Mouse (Mus musculus): ENCODE data around the gene Spem2. TPM values are rescaled to one million over a fixed set of nuclear protein-coding genes. Genes with fewer than 3 reads are reported as not detected.
A peak's percentile ranks its signal among the peaks of the same experiment; 100 is the strongest.

Gene Spem2
- polyA plus RNA-seq, 1 experiment, result not detected

DNA sequence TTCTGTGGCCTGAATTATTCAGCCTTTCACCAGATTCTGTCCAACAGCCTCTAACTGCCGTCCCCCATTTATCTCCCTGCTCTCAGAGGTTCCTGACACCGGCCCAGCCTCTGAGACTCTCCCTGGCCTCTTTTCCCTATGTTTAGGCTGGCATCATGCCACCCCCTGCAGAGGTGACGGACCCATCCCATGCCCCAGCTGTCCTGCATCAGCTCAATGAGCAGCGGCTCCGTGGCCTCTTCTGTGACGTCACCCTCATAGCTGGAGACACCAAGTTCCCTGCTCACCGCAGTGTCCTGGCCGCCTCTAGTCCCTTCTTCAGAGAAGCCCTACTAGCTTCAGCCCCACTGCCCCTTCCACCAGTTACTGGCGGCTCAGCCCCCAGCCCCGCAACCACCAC, 42.5 kb downstream of the Spem2 start:
- no peak for DNase-seq
- Histone ChIP-seq H3K4me1 (ENCODE audit: control insufficient read depth, insufficient read depth, low read length) (no peaks in the 10 kb centered on the region), H3K4me3 (replicated peaks; ENCODE audit: extremely low read depth, low read depth, low read length) (no peak overlapping the region)
- WGBS, result 66% methylated on average over 10 of the region's 10 CpGs
- TF ChIP-seq CTCF (IDR thresholded peaks at IDR 0.05; ENCODE audit: insufficient read depth, low read length) (no peak), POLR2A (IDR thresholded peaks at IDR 0.05; ENCODE audit: borderline replicate concordance, extremely low read depth, low read depth, low read length) (no peak)

DNA sequence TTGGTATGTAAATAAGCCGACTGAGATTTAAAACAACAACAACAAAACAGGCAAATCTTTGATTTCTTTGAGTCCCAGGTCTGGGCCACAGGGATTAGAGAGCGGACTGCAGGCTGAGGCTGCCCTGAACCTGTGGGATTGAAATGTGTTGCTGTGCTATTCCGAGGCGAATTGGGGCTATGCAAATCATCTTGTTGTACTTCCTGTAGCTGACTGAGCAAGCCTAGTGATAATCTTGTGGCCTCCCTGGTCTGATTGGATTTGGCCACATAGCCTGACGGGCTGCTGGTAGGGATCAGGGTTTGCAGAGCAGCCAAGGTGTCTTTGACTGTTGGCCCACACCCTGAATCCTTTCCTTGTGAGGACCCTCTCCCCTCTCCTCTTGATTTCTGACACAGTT, 43.3 kb downstream of the Spem2 start:
- H3K4me3 ChIP-seq (replicated peaks; ENCODE audit: extremely low read depth, low read depth, low read length), result no peak overlapping the region
- no peak for DNase-seq
- WGBS, result 69% methylated on average over 5 of the region's 5 CpGs
- no peaks in the 10 kb centered on the region for H3K4me1 ChIP-seq (ENCODE audit: control insufficient read depth, insufficient read depth, low read length)
- TF ChIP-seq POLR2A (IDR thresholded peaks at IDR 0.05; ENCODE audit: borderline replicate concordance, extremely low read depth, low read depth, low read length) (no peak), CTCF (IDR thresholded peaks at IDR 0.05; ENCODE audit: insufficient read depth, low read length) (no peak)

DNA sequence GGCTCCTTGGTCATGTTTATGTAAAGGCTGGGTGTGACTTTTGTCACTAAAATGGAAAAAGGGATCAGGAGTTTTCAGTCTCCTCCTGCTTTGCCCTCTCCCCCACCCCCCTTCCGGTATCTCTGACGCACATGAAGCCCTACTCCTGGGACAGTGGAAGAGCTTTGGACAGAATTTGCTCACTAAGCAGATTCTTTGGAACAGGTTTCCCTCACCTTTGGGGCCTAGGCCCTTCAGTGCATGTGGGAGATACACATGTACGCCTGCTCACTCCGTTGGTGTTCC, 50.7 kb downstream of the Spem2 start:
- no peak for DNase-seq
- TF ChIP-seq POLR2A (IDR thresholded peaks at IDR 0.05; ENCODE audit: borderline replicate concordance, extremely low read depth, low read depth, low read length), result no peak
- TF ChIP-seq CTCF (IDR thresholded peaks at IDR 0.05; ENCODE audit: insufficient read depth, low read length), result no peak
- 24% methylated on average over 4 of the region's 4 CpGs for WGBS
- H3K4me1 ChIP-seq (ENCODE audit: control insufficient read depth, insufficient read depth, low read length), result peaks cover 17% of the 10 kb centered on the region
- H3K4me3 ChIP-seq (replicated peaks; ENCODE audit: extremely low read depth, low read depth, low read length), result peak overlapping the region; percentile 99

DNA sequence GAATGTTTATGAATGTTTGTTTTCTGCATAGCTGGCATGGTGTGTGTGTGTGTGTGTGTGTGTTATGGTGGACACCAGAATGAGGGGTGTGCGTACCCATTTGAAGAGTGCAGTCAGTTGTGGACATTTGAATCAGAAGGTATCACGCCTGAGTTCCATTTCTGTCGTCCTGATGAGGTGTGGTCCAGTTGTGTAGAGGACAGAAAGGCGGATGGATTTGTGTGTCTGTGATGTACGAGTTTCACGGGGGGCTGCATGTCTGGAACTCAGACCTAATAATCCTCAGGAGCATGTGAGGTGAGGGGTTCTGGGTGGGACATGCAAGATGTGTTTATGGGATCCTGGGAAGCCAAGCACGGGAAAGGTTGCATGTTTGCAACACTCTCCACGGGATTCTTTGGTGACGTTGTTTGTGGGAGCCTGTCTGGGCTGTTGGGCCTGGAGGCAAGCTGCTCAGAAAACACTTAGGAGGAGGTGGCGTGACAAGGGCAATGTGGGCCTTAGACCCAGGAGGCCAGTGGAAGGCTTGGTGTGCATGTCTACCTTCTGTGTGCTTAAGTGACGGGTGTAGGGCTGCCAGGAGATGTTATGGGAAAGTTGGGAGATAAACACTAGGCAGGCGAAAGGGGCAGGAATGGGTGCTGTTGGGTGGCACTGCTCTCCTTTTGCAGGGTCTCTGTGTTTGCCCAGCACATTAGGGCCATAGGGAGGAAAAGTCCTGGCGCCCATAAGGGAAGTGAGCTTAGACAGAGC, 51.2 kb downstream of the Spem2 start:
- WGBS, result 22% methylated on average over 13 of the region's 13 CpGs
- TF ChIP-seq CTCF (IDR thresholded peaks at IDR 0.05; ENCODE audit: insufficient read depth, low read length), result no peak
- TF ChIP-seq POLR2A (IDR thresholded peaks at IDR 0.05; ENCODE audit: borderline replicate concordance, extremely low read depth, low read depth, low read length), result peak; percentile 33; the same call in 1 of the 2 replicates
- Histone ChIP-seq H3K4me3 (replicated peaks; ENCODE audit: extremely low read depth, low read depth, low read length) (peak overlapping the region; percentile 99), H3K4me1 (ENCODE audit: control insufficient read depth, insufficient read depth, low read length) (peaks cover 17% of the 10 kb centered on the region)
- peak; percentile 42 for DNase-seq

Other genes starting within 250 kb of the Spem2 start
- gene Wrap53, start 238.2 kb downstream of the Spem2 start, polyA plus RNA-seq (2012; rRNA removed), result 11.9 and 15.0 TPM in 2 replicates
- 66.8 and 75.0 TPM in 2 replicates for gene Trp53, start 238.1 kb downstream of the Spem2 start, polyA plus RNA-seq (2012; rRNA removed)
- gene Atp1b2, start 212.5 kb downstream of the Spem2 start, polyA plus RNA-seq (2012; rRNA removed), result 8.4 and 15.9 TPM in 2 replicates
- not detected in 2 replicates for gene Shbg, start 200.6 kb downstream of the Spem2 start, polyA plus RNA-seq (2012; rRNA removed)
- 3.4 and 6.1 TPM in 2 replicates for gene Sat2, start 196.4 kb downstream of the Spem2 start, polyA plus RNA-seq (2012; rRNA removed)
- 54.4 and 66.9 TPM in 2 replicates for gene Fxr2, start 185.5 kb downstream of the Spem2 start, polyA plus RNA-seq (2012; rRNA removed)
- 0.14 and 5.5 TPM in 2 replicates for gene Sox15, start 163.2 kb downstream of the Spem2 start, polyA plus RNA-seq (2012; rRNA removed)
- 67.3 and 88.1 TPM in 2 replicates for gene Mpdu1, start 155.8 kb downstream of the Spem2 start, polyA plus RNA-seq (2012; rRNA removed)
- gene Cd68, start 152.3 kb downstream of the Spem2 start, polyA plus RNA-seq (2012; rRNA removed), result 65.6 and 82.8 TPM in 2 replicates
- 152 and 265 TPM in 2 replicates for gene Eif4a1, start 146.0 kb downstream of the Spem2 start, polyA plus RNA-seq (2012; rRNA removed)
- 43.6 and 55.0 TPM in 2 replicates for gene Senp3, start 136.4 kb downstream of the Spem2 start, polyA plus RNA-seq (2012; rRNA removed)
- gene Tnfsf13, start 132.7 kb downstream of the Spem2 start, polyA plus RNA-seq (2012; rRNA removed), result 16.2 and 21.3 TPM in 2 replicates
- 84.2 and 98.8 TPM in 2 replicates for gene Tnfsf12, start 122.6 kb downstream of the Spem2 start, polyA plus RNA-seq (2012; rRNA removed)
- gene Tnfsfm13, start 122.4 kb downstream of the Spem2 start, polyA plus RNA-seq (2012; rRNA removed), result 12.7 and 20.0 TPM in 2 replicates
- 32.0 and 51.1 TPM in 2 replicates for gene Polr2a, start 59.8 kb downstream of the Spem2 start, polyA plus RNA-seq (2012; rRNA removed)
- 1.4 and 2.3 TPM in 2 replicates for gene Slc35g3, start 56.5 kb downstream of the Spem2 start, polyA plus RNA-seq (2012; rRNA removed)
- gene Zbtb4, start 52.6 kb downstream of the Spem2 start, polyA plus RNA-seq (2012; rRNA removed), result 104 and 106 TPM in 2 replicates
- 31.5 and 38.0 TPM in 2 replicates for gene Chrnb1, start 22.5 kb downstream of the Spem2 start, polyA plus RNA-seq (2012; rRNA removed)
- gene Fgf11, start 16.6 kb downstream of the Spem2 start, polyA plus RNA-seq (2012; rRNA removed), result 6.9 and 8.0 TPM in 2 replicates
- 9.4 and 9.5 TPM in 2 replicates for gene Tmem102, start 12.8 kb downstream of the Spem2 start, polyA plus RNA-seq (2012; rRNA removed)
- gene Gm39566, start 3.2 kb downstream of the Spem2 start, polyA plus RNA-seq (2012; rRNA removed), result not detected in 2 replicates
- 0.15 and 0.41 TPM in 2 replicates for gene Spem1, start 3.7 kb upstream of the Spem2 start, polyA plus RNA-seq (2012; rRNA removed)
- 32.3 and 42.0 TPM in 2 replicates for gene Nlgn2, start 19.3 kb upstream of the Spem2 start, polyA plus RNA-seq (2012; rRNA removed)
- gene Tmem256, start 20.0 kb upstream of the Spem2 start, polyA plus RNA-seq (2012; rRNA removed), result 151 and 173 TPM in 2 replicates
- gene Plscr3, start 27.9 kb upstream of the Spem2 start, polyA plus RNA-seq (2012; rRNA removed), result 192 and 225 TPM in 2 replicates
- gene Tnk1, start 40.3 kb upstream of the Spem2 start, polyA plus RNA-seq (2012; rRNA removed), result 14.4 and 17.4 TPM in 2 replicates
- not detected in 2 replicates for gene Tmem95, start 59.6 kb upstream of the Spem2 start, polyA plus RNA-seq (2012; rRNA removed)
- gene Kctd11, start 62.9 kb upstream of the Spem2 start, polyA plus RNA-seq (2012; rRNA removed), result 12.6 and 19.1 TPM in 2 replicates
- gene Acap1, start 77.1 kb upstream of the Spem2 start, polyA plus RNA-seq (2012; rRNA removed), result 11.2 and 14.3 TPM in 2 replicates
- 0.65 and 1.4 TPM in 2 replicates for gene 2810408A11Rik, start 82.5 kb upstream of the Spem2 start, polyA plus RNA-seq (2012; rRNA removed)
- gene Neurl4, start 82.6 kb upstream of the Spem2 start, polyA plus RNA-seq (2012; rRNA removed), result 47.7 and 58.1 TPM in 2 replicates
- 104 and 112 TPM in 2 replicates for gene Gps2, start 95.4 kb upstream of the Spem2 start, polyA plus RNA-seq (2012; rRNA removed)
- gene Eif5a, start 103.5 kb upstream of the Spem2 start, polyA plus RNA-seq (2012; rRNA removed), result 216 and 372 TPM in 2 replicates
- gene Ybx2, start 117.3 kb upstream of the Spem2 start, polyA plus RNA-seq (2012; rRNA removed), result 4.6 and 6.7 TPM in 2 replicates
- gene Slc2a4, start 129.7 kb upstream of the Spem2 start, polyA plus RNA-seq (2012; rRNA removed), result 22.3 and 40.4 TPM in 2 replicates
- 60.5 and 63.7 TPM in 2 replicates for gene Cldn7, start 146.3 kb upstream of the Spem2 start, polyA plus RNA-seq (2012; rRNA removed)
- 88.3 and 102 TPM in 2 replicates for gene Ctdnep1, start 162.7 kb upstream of the Spem2 start, polyA plus RNA-seq (2012; rRNA removed)
- gene Elp5, start 164.1 kb upstream of the Spem2 start, polyA plus RNA-seq (2012; rRNA removed), result 38.5 and 53.8 TPM in 2 replicates
- 333 and 615 TPM in 2 replicates for gene Gabarap, start 172.7 kb upstream of the Spem2 start, polyA plus RNA-seq (2012; rRNA removed)
- 15.0 and 22.9 TPM in 2 replicates for gene Phf23, start 177.3 kb upstream of the Spem2 start, polyA plus RNA-seq (2012; rRNA removed)
- gene Dvl2, start 182.1 kb upstream of the Spem2 start, polyA plus RNA-seq (2012; rRNA removed), result 16.7 and 20.8 TPM in 2 replicates
- gene Acadvl, start 196.9 kb upstream of the Spem2 start, polyA plus RNA-seq (2012; rRNA removed), result 63.1 and 88.6 TPM in 2 replicates
- 28.0 and 33.7 TPM in 2 replicates for gene Dlg4, start 198.5 kb upstream of the Spem2 start, polyA plus RNA-seq (2012; rRNA removed)
- 2.4 and 4.9 TPM in 2 replicates for gene Asgr1, start 235.6 kb upstream of the Spem2 start, polyA plus RNA-seq (2012; rRNA removed)

All from lung, adult 2 months (tissue).